Mouse (Mus musculus) lung, embryonic 14.5 days (tissue): ENCODE measurements around the gene Pagr1b. TPM values are rescaled to one million over a fixed set of nuclear protein-coding genes. Genes with fewer than 3 reads are reported as not detected.

Source experiments
- ATAC-seq: fragments of 200-750 bp; cut with Nextera tagmentation; 2 replicates; pipeline ENCODE4 v1.8.0; 2017; ENCODE audit warnings: mild to moderate bottlenecking, moderate TSS enrichment, moderate library complexity; ENCODE audit not compliant: insufficient read depth
- DNase-seq: peaks from one replicate; pipeline ENCODE4 v3.0.0-alpha.2; 2015
- H3K27ac ChIP-seq: fragments of 300-500 bp; sonication (generic); 2 replicates; pipeline ENCODE4 v1.5.1; 2014; ENCODE audit warnings: low read depth, mild to moderate bottlenecking, moderate library complexity
- H3K27me3 ChIP-seq: fragments of 300-500 bp; sonication (generic); 2 replicates; pipeline ENCODE4 v1.6.1; 2014; ENCODE audit warnings: low read length, control low read depth; ENCODE audit not compliant: insufficient read depth
- H3K36me3 ChIP-seq: fragments of 300-500 bp; sonication (generic); 2 replicates; pipeline ENCODE4 v1.6.1; 2014; ENCODE audit warnings: control low read depth; ENCODE audit not compliant: insufficient read depth
- H3K4me1 ChIP-seq: fragments of 300-500 bp; sonication (generic); 2 replicates; pipeline ENCODE4 v1.6.1; 2014; ENCODE audit warnings: antibody characterized with exemption, control low read depth; ENCODE audit not compliant: insufficient read depth
- H3K4me2 ChIP-seq: fragments of 300-500 bp; sonication (generic); 2 replicates; pipeline ENCODE4 v1.6.1; 2014; ENCODE audit warnings: mild to moderate bottlenecking
- H3K4me3 ChIP-seq: fragments of 300-500 bp; sonication (generic); 2 replicates; pipeline ENCODE4 v1.5.1; 2014; ENCODE audit warnings: low read depth, low read length
- H3K9ac ChIP-seq: fragments of 300-500 bp; sonication (generic); 2 replicates; pipeline ENCODE4 v1.6.1; 2014
- H3K9me3 ChIP-seq: fragments of 300-500 bp; sonication (generic); 2 replicates; pipeline ENCODE4 v1.6.1; 2016; ENCODE audit warnings: low read depth, low read length, control low read depth
- CTCF ChIP-seq: IDR thresholded peaks from 2 replicates; pipeline ENCODE4 v1.5.1; 2016; ENCODE audit warnings: antibody characterized with exemption, low read depth
- WGBS: fragments of 180-500 bp; shearing (Covaris S2); extraction: QIAGEN DNeasy Blood & Tissue Kit; methylation state at CpG from one replicate; pipeline ENCODE4 v1.1.7; 2014; 5-methylcytosine and 5-hydroxymethylcytosine counted together
- polyA plus RNA-seq: library from polyadenylated mRNA; unstranded; fragments of >200 nt; fragmentation: Nextera tagmentation; extraction: Ambion mirVana; gene quantifications from 2 replicates; pipeline ENCODE4 v1.2.1, GENCODE M21; 2014

The Pagr1b gene
- polyA plus RNA-seq, 1 experiment from 2014 or later, result not detected

DNA sequence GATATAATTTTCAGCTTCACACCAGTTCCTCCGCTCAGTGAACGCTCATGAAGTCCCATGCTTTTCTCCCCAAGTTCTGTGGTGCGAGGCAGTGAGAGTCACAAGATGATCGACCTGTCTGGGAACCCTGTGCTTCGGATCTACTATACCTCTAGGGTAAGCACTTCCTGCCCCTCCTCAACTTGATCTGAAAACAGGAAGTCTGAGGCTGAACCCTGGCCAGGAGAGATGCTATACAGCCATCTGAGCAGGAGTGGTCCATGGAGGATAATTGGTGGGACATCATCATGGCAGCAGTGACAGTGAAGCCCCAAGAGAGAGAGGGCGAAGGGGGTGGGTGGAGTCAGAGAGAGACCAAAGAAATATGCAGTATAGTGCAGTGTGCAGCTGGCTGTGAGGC lies 37.4 kb downstream of the Pagr1b start:
- ATAC-seq, result no peak
- Histone ChIP-seq H3K4me3 (no peak overlapping the region), H3K4me2 (no peak overlapping the region), H3K9ac (no peak overlapping the region), H3K4me1 (no peaks in the 10 kb centered on the region), H3K27me3 (no peaks in the 10 kb centered on the region), H3K36me3 (peaks cover 28% of the 10 kb centered on the region), H3K9me3 (no peaks in the 10 kb centered on the region), H3K27ac (no peak overlapping the region)
- WGBS, result 86% methylated on average over 6 of the region's 6 CpGs
- DNase-seq, result no peak
- no peak for TF ChIP-seq CTCF

DNA sequence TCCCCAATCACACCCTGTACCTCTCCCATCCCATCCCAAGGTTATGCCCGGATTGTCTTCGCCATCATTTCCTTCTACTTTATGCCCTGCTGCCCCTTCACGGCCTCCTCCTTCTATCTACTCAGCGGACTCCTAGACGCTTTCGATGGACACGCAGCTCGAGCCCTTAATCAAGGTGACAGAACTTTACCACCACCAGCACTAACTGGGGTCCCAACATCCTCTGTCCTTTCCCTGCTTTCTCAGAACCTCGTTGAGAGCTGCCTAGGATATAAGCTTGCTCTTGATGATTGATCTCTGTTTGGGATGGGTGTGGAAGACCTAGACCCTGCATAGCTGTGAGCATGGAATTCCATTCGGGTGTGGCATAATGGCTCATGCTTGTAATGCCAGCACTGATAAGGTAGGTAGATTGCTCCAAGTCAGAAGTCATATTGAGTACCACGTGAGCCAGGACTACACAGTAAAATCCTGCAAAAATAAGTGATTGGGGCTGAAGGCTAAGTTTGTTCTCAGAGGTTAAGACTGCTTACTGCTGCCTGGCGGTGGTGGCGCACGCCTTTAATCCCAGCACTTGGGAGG lies 39.3 kb downstream of the Pagr1b start:
- peak overlapping the region; percentile 97 for H3K9ac ChIP-seq
- peak overlapping the region; percentile 94 for H3K4me3 ChIP-seq
- no peaks in the 10 kb centered on the region for H3K9me3 ChIP-seq
- no peak overlapping the region for H3K27ac ChIP-seq
- TF ChIP-seq CTCF, result no peak
- ATAC-seq (peak; percentile 1; the same call in 1 of the 2 replicates), DNase-seq (no peak)
- WGBS, result 20% methylated on average over 14 of the region's 14 CpGs
- H3K4me1 ChIP-seq, result no peaks in the 10 kb centered on the region
- H3K36me3 ChIP-seq, result peaks cover 28% of the 10 kb centered on the region
- H3K27me3 ChIP-seq, result no peaks in the 10 kb centered on the region
- H3K4me2 ChIP-seq, result peak overlapping the region; percentile 67

- H3K9me3 ChIP-seq, result no peaks in the 10 kb centered on the region
- H3K27ac ChIP-seq, result peak within 1 kb of the TSS; percentile 97
- WGBS, result under 1% methylated on average over 55 of the region's 55 CpGs
- peak within 1 kb of the TSS; percentile 67 for H3K4me2 ChIP-seq
- no peaks in the 10 kb centered on the region for H3K4me1 ChIP-seq
- ATAC-seq (peak; percentile 98), DNase-seq (peak; percentile 98)
- TF ChIP-seq CTCF, result peak; percentile 98
- peak within 1 kb of the TSS; percentile 94 for H3K4me3 ChIP-seq
- H3K36me3 ChIP-seq, result peaks cover 28% of the 10 kb centered on the region
- H3K27me3 ChIP-seq, result no peaks in the 10 kb centered on the region
- peak within 1 kb of the TSS; percentile 97 for H3K9ac ChIP-seq
Observed at GRCm38 (mm10) chr7:126975950-126976866, 40.1 kb downstream of the Pagr1b start, which contains the start of gene Cdiptos. Gene Cdiptos (minus strand): TSS chr7:126976098.

GRCm38 (mm10) chr7:126975893-126975949 lies 40.6 kb downstream of the Pagr1b start, which contains the start of gene Cdipt:
Gene Cdipt (plus strand): TSS chr7:126975914.
- Histone ChIP-seq H3K9ac (peak within 1 kb of the TSS; percentile 97), H3K36me3 (peaks cover 28% of the 10 kb centered on the region), H3K4me2 (peak within 1 kb of the TSS; percentile 67), H3K27me3 (no peaks in the 10 kb centered on the region), H3K4me3 (peak within 1 kb of the TSS; percentile 94), H3K9me3 (no peaks in the 10 kb centered on the region), H3K27ac (peak within 1 kb of the TSS; percentile 97), H3K4me1 (no peaks in the 10 kb centered on the region)
- WGBS, result 0% methylated on average over 1 of the region's 1 CpGs
- no peak for TF ChIP-seq CTCF
- DNase-seq, result no peak
- ATAC-seq, result no peak

DNA sequence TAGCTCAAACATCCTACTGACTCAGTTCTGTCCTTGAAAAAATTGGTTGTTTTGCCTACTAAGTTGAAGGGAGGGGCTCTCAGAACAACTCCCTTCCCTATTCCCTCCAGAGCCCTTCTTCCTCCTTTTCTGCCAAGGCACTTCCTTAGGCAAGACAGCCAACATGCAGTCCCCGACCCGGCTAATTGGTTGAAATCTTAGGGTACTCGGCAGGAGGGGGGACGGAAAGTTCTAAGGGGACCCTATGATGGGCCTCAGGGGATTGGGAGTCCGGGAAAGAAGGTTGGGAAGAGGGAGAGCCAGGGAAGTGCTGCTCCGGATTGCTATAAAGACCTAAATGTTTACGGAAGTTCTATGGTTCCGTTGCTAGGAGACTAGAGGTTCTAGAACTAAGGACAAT lies 40.8 kb downstream of the Pagr1b start:
- DNase-seq, result peak; percentile 5
- peak overlapping the region; percentile 32; the same call in 1 of the 2 replicates for H3K27ac ChIP-seq
- H3K4me1 ChIP-seq, result no peaks in the 10 kb centered on the region

DNA sequence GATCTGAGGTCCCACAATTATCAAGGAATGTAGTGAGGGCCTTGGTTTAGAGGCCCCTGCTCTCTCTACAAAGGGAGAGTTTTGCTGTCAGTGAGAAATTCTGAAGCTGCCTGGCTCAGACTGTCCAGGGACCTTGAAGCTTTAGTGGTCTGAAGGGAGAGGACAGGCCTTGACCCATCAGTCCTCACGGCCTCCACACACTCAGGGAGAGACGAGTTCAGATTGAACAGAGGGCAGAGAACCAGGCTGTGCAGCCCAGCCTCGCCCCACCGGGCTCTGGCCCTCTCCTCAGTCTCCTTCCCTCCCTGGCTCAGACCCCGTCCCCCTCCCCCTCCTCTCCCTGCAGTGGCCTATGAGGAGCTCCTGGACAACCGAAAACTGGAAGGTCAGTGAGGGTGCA lies 48.9 kb downstream of the Pagr1b start:
- Histone ChIP-seq H3K9ac (no peak overlapping the region), H3K27ac (no peak overlapping the region), H3K9me3 (no peaks in the 10 kb centered on the region), H3K4me2 (no peak overlapping the region), H3K27me3 (peaks cover 18% of the 10 kb centered on the region), H3K36me3 (no peaks in the 10 kb centered on the region), H3K4me1 (no peaks in the 10 kb centered on the region), H3K4me3 (no peak overlapping the region)
- no peak for ATAC-seq
- DNase-seq, result no peak
- no peak for TF ChIP-seq CTCF
- WGBS, result 65% methylated on average over 6 of the region's 6 CpGs

More for the DNA sequence above, 40.8 kb downstream of the Pagr1b start:
- peak overlapping the region; percentile 67 for H3K4me2 ChIP-seq
- H3K9ac ChIP-seq, result peak overlapping the region; percentile 97
- peaks cover 26% of the 10 kb centered on the region for H3K36me3 ChIP-seq
- H3K27me3 ChIP-seq, result no peaks in the 10 kb centered on the region
- ATAC-seq, result no peak
- no peaks in the 10 kb centered on the region for H3K9me3 ChIP-seq
- H3K4me3 ChIP-seq, result peak overlapping the region; percentile 94
- TF ChIP-seq CTCF, result no peak
- WGBS, result 11% methylated on average over 8 of the region's 8 CpGs

DNA sequence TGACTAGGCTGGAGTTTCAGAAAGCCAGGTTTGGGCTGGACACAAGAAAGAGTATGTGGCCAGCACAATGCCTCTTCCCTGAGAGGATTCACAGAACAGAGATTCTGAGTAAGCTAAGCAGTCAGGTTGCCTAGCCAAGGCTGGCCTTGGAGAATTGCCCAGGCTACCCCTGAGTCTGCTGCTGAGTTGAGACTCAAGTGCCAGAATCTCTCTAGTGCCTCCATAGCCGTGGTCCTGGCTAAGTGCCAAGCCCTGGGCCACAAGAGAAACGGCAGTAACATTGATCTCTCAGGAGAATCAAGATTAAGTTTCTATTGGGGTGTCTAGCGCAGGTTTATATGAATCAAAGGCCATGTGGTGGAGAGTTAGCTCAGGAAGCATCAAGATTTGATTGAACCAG lies 50.7 kb downstream of the Pagr1b start:
- DNase-seq, result peak; percentile 30
- 48% methylated on average over 3 of the region's 3 CpGs for WGBS
- no peaks in the 10 kb centered on the region for H3K4me1 ChIP-seq
- H3K27me3 ChIP-seq, result peaks cover 22% of the 10 kb centered on the region
- no peaks in the 10 kb centered on the region for H3K36me3 ChIP-seq
- no peak overlapping the region for H3K9ac ChIP-seq
- H3K4me3 ChIP-seq, result no peak overlapping the region
- TF ChIP-seq CTCF, result no peak
- no peak for ATAC-seq
- H3K4me2 ChIP-seq, result no peak overlapping the region
- H3K27ac ChIP-seq, result no peak overlapping the region
- H3K9me3 ChIP-seq, result no peaks in the 10 kb centered on the region
